Mouse (Mus musculus): ENCODE results near the gene Akap2. TPM values are rescaled to one million over a fixed set of nuclear protein-coding genes. Genes with fewer than 3 reads are reported as not detected.

Akap2 gene
- polyA plus RNA-seq, 2 experiments: 0.76 to 1.5 TPM

DNA sequence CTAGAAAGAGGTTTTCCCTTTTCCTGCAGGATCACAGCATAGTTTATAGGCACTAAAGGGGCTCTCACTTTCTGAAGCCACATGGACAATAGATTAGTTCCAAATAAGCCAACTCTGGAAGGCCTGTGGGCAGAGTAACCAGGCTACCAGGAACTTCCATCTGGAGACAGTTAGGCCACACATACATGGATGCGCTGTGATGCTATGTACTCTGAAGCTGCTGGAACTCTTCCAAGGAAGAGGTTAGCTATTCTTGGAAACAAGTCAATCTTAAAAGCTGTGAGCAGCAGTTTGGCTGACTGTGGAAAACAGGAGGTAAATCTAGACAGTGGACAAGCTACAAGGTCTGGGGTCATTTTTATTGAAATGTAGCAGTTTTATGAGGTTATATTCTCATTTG lies 46.9 kb downstream of the Akap2 start:
- Histone ChIP-seq H3K4me3 (ENCODE audit: insufficient read depth in 1 of 2, low read depth in 2 of 2, low read length in 2 of 2) (no peak overlapping the region), H3K27ac (no peak overlapping the region), H3K9me3 (ENCODE audit: control insufficient read depth, low read length) (no peaks in the 10 kb centered on the region), H3K4me2 (ENCODE audit: low read depth) (no peak overlapping the region), H3K27me3 (ENCODE audit: control insufficient read depth, insufficient read depth, low read length) (no peaks in the 10 kb centered on the region), H3K4me1 (replicated peaks; ENCODE audit: control insufficient read depth in 2 of 2, insufficient read depth in 2 of 2, low read length in 1 of 2) (no peaks in the 10 kb centered on the region), H3K9ac (replicated peaks) (no peak overlapping the region), H3K36me3 (replicated peaks; ENCODE audit: control insufficient read depth, insufficient read depth, low read depth) (no peaks in the 10 kb centered on the region)
- DNase-seq (ENCODE audit: low read depth in 3 of 3, low spot score in 3 of 3) (no peak), ATAC-seq (ENCODE audit: insufficient read depth) (no peak)
- 78% methylated on average over 1 of the region's 1 CpGs for WGBS (ENCODE audit: insufficient replicate concordance)
- TF ChIP-seq CTCF (IDR thresholded peaks at IDR 0.05; ENCODE audit: low read depth) (no peak), EP300 (IDR thresholded peaks at IDR 0.05; ENCODE audit: low read depth) (no peak)

DNA sequence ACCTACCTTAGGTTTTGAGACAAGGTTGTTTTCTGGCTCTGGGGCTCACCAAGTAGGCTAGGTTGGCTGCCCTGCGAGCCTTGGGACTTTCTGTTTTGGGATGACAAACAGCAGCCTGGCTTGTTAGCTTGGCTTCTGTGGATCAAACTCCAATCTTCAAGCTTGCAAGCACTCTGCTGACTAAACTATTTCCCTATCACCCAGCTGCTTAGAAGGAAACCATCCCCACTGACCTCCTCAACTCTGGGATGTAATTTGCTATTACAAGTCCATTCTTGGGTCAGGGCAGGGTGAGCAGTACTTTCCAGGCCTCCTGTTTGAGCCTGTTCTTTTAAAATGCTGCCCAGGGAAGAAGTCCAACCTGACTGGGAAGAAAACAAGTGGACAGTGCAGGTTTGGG lies 47.5 kb downstream of the Akap2 start:
- Histone ChIP-seq H3K4me1 (replicated peaks; ENCODE audit: control insufficient read depth in 2 of 2, insufficient read depth in 2 of 2, low read length in 1 of 2) (no peaks in the 10 kb centered on the region), H3K9me3 (ENCODE audit: control insufficient read depth, low read length) (no peaks in the 10 kb centered on the region), H3K9ac (replicated peaks) (no peak overlapping the region), H3K27me3 (ENCODE audit: control insufficient read depth, insufficient read depth, low read length) (no peaks in the 10 kb centered on the region), H3K36me3 (replicated peaks; ENCODE audit: control insufficient read depth, insufficient read depth, low read depth) (no peaks in the 10 kb centered on the region), H3K4me2 (ENCODE audit: low read depth) (no peak overlapping the region), H3K27ac (no peak overlapping the region), H3K4me3 (ENCODE audit: insufficient read depth in 1 of 2, low read depth in 2 of 2, low read length in 2 of 2) (no peak overlapping the region)
- 44% methylated on average over 1 of the region's 1 CpGs for WGBS (ENCODE audit: insufficient replicate concordance)
- ATAC-seq (ENCODE audit: insufficient read depth) (no peak), DNase-seq (ENCODE audit: low read depth in 3 of 3, low spot score in 3 of 3) (no peak)
- no peak for TF ChIP-seq CTCF (IDR thresholded peaks at IDR 0.05; ENCODE audit: low read depth)
- TF ChIP-seq EP300 (IDR thresholded peaks at IDR 0.05; ENCODE audit: low read depth): no peak

DNA sequence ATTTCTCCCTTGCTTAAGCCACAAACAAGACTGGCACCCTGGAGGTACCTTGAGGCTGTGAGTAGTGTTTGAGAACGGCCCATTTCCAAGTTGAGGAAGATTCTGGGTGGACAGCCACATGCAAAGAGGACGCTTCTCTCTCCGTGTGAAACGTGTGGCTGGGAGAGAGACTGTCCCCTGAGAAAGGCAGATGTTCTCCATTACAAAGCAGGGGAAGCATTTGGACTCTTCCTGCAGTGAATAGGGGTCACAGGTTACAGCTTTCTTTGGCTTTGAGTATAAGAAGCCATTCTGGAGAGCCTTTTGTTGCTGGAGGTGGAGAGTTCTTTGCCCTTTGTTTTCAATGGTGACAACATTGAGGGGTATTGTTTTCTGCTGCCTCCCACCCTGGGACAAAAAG lies 48.3 kb downstream of the Akap2 start:
- ATAC-seq (ENCODE audit: insufficient read depth): no peak
- TF ChIP-seq CTCF (IDR thresholded peaks at IDR 0.05; ENCODE audit: low read depth): no peak
- TF ChIP-seq EP300 (IDR thresholded peaks at IDR 0.05; ENCODE audit: low read depth): no peak
- DNase-seq (ENCODE audit: low read depth in 3 of 3, low spot score in 3 of 3): no peak
- WGBS (ENCODE audit: insufficient replicate concordance): 46% methylated on average over 4 of the region's 4 CpGs
- H3K9ac ChIP-seq (replicated peaks): no peak overlapping the region
- H3K27me3 ChIP-seq (ENCODE audit: control insufficient read depth, insufficient read depth, low read length): no peaks in the 10 kb centered on the region
- no peaks in the 10 kb centered on the region for H3K4me1 ChIP-seq (replicated peaks; ENCODE audit: control insufficient read depth in 2 of 2, insufficient read depth in 2 of 2, low read length in 1 of 2)
- H3K9me3 ChIP-seq (ENCODE audit: control insufficient read depth, low read length): no peaks in the 10 kb centered on the region
- H3K27ac ChIP-seq: no peak overlapping the region
- no peak overlapping the region for H3K4me3 ChIP-seq (ENCODE audit: insufficient read depth in 1 of 2, low read depth in 2 of 2, low read length in 2 of 2)
- H3K36me3 ChIP-seq (replicated peaks; ENCODE audit: control insufficient read depth, insufficient read depth, low read depth): no peaks in the 10 kb centered on the region
- no peak overlapping the region for H3K4me2 ChIP-seq (ENCODE audit: low read depth)

DNA sequence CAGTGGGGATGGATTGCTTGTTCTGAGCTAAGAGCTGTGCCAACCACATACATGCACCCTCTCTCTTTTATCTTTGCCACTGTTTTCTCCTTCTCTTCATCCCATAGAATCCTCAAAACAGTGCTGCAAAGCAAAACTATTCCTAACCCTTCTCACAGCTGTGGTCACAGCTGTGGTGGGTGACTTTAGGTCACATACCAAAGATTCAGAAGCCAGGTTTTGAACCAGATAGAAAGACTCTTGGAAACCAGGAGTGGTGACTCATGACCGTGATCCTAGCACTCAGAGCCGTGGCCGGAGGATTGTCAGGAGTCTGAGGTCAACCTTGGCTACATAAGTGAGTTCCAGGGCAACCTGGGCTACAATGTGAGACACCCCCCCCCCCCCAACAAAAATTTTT lies 51.5 kb downstream of the Akap2 start:
- TF ChIP-seq CTCF (IDR thresholded peaks at IDR 0.05; ENCODE audit: low read depth) (no peak), EP300 (IDR thresholded peaks at IDR 0.05; ENCODE audit: low read depth) (no peak)
- no peak overlapping the region for H3K4me2 ChIP-seq (ENCODE audit: low read depth)
- no peaks in the 10 kb centered on the region for H3K27me3 ChIP-seq (ENCODE audit: control insufficient read depth, insufficient read depth, low read length)
- H3K27ac ChIP-seq: no peak overlapping the region
- ATAC-seq (ENCODE audit: insufficient read depth) (no peak), DNase-seq (ENCODE audit: low read depth in 3 of 3, low spot score in 3 of 3) (no peak)
- 71% methylated on average over 3 of the region's 3 CpGs for whole genome bisulfite sequencing (ENCODE audit: insufficient replicate concordance)
- no peaks in the 10 kb centered on the region for H3K36me3 ChIP-seq (replicated peaks; ENCODE audit: control insufficient read depth, insufficient read depth, low read depth)
- peaks cover 0 to 4% of the 10 kb centered on the region in 2 experiments; a peak in 2 of 4 replicates for H3K4me1 ChIP-seq (replicated peaks; ENCODE audit: control insufficient read depth in 2 of 2, insufficient read depth in 2 of 2, low read length in 1 of 2)
- no peak overlapping the region for H3K9ac ChIP-seq (replicated peaks)
- H3K4me3 ChIP-seq (ENCODE audit: insufficient read depth in 1 of 2, low read depth in 2 of 2, low read length in 2 of 2): no peak overlapping the region
- H3K9me3 ChIP-seq (ENCODE audit: control insufficient read depth, low read length): no peaks in the 10 kb centered on the region

DNA sequence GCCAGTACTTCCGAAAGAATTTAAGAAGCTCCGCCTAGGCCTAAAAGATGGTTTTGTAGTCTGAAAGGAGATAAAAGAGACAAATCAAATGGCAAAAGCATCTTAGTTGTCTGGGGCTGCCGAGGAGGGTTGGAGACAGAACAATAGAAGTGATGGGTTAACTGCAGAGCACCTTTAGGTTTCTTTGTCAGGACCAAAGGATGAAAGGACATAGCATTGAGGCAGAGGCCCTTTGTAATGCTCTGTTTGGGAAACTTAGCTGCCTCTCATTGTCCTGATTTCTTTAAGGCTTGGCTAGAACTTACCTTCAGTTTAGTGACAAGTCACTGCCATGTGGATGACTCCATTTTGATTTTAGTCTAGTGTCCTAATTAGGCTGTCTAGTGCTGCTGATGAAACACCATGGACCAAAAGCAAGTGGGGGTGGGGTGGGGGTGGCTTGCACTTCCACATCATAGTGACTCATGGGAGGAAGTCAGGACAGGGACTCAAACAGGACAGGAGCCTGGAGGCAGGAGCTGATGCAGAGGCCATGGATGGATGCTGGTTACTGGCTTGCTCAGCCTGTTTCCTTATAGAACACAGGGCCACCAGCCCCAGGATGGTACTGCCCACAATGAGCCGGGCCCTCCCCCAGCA lies 52.8 kb downstream of the Akap2 start:
- Histone ChIP-seq H3K36me3 (replicated peaks; ENCODE audit: control insufficient read depth, insufficient read depth, low read depth) (no peaks in the 10 kb centered on the region), H3K27ac (no peak overlapping the region), H3K4me2 (ENCODE audit: low read depth) (no peak overlapping the region), H3K4me1 (replicated peaks; ENCODE audit: control insufficient read depth in 2 of 2, insufficient read depth in 2 of 2, low read length in 1 of 2) (peaks cover 0 to 9% of the 10 kb centered on the region in 2 experiments; a peak in 2 of 4 replicates), H3K4me3 (ENCODE audit: insufficient read depth in 1 of 2, low read depth in 2 of 2, low read length in 2 of 2) (no peak overlapping the region), H3K27me3 (ENCODE audit: control insufficient read depth, insufficient read depth, low read length) (no peaks in the 10 kb centered on the region), H3K9ac (replicated peaks) (no peak overlapping the region), H3K9me3 (ENCODE audit: control insufficient read depth, low read length) (no peaks in the 10 kb centered on the region)
- DNase-seq (ENCODE audit: low read depth in 3 of 3, low spot score in 3 of 3) (no peak), ATAC-seq (ENCODE audit: insufficient read depth) (no peak)
- no peak for TF ChIP-seq EP300 (IDR thresholded peaks at IDR 0.05; ENCODE audit: low read depth)
- no peak for TF ChIP-seq CTCF (IDR thresholded peaks at IDR 0.05; ENCODE audit: low read depth)
- WGBS (ENCODE audit: insufficient replicate concordance): 68% methylated on average over 4 of the region's 4 CpGs

Data from liver, embryonic 14.5 days (tissue).